Mouse (Mus musculus) kidney, embryonic 16.5 days (tissue): ENCODE measurements around the gene Svop. TPM values are rescaled to one million over a fixed set of nuclear protein-coding genes. Genes with fewer than 3 reads are reported as not detected.

Experiments
- ATAC-seq: fragments of 200-750 bp; cut with Nextera tagmentation; 2 replicates; pipeline ENCODE4 v1.8.0; 2017; ENCODE audit warnings: moderate TSS enrichment; ENCODE audit not compliant: low FRiP score, low TSS enrichment
- H3K27ac ChIP-seq: fragments of 300-500 bp; sonication (generic); 2 replicates; pipeline ENCODE4 v1.5.1; 2014; ENCODE audit warnings: low read length
- H3K27me3 ChIP-seq: fragments of 300-500 bp; sonication (generic); 2 replicates; pipeline ENCODE4 v1.6.1; 2014; ENCODE audit warnings: low read length, control low read depth, mixed read lengths; ENCODE audit not compliant: insufficient read depth
- H3K36me3 ChIP-seq: fragments of 300-500 bp; sonication (generic); 2 replicates; pipeline ENCODE4 v1.6.1; 2014; ENCODE audit warnings: low read length, control low read depth, mixed read lengths; ENCODE audit not compliant: insufficient read depth
- H3K4me1 ChIP-seq: fragments of 300-500 bp; sonication (generic); 2 replicates; pipeline ENCODE4 v1.6.1; 2014; ENCODE audit warnings: low read length, control low read depth, mixed read lengths; ENCODE audit not compliant: insufficient read depth
- H3K4me2 ChIP-seq: fragments of 300-500 bp; sonication (generic); replicated peaks from 2 replicates; pipeline ENCODE4 v1.6.1; 2014; ENCODE audit warnings: low read depth, low read length
- H3K4me3 ChIP-seq: fragments of 300-500 bp; sonication (generic); 2 replicates; pipeline ENCODE4 v1.5.1; 2014; ENCODE audit warnings: mild to moderate bottlenecking, low read length
- H3K9ac ChIP-seq: fragments of 300-500 bp; sonication (generic); replicated peaks from 2 replicates; pipeline ENCODE4 v1.6.1; 2014; ENCODE audit warnings: low read length
- H3K9me3 ChIP-seq: fragments of 300-500 bp; sonication (generic); 2 replicates; pipeline ENCODE4 v1.6.1; 2016; ENCODE audit warnings: low read length, control low read depth
- WGBS: fragments of 180-500 bp; shearing (Covaris S2); extraction: QIAGEN DNeasy Blood & Tissue Kit; methylation state at CpG from one replicate; pipeline ENCODE4 v1.1.7; 2014; 5-methylcytosine and 5-hydroxymethylcytosine counted together
- polyA plus RNA-seq: library from polyadenylated mRNA; unstranded; fragments of >200 nt; fragmentation: Nextera tagmentation; extraction: Ambion mirVana; gene quantifications from 2 replicates; pipeline ENCODE4 v1.2.1, GENCODE M21; 2015

Svop gene
- polyA plus RNA-seq, 1 experiment from 2014 or later: 0.36 TPM

GRCm38 (mm10) chr5:114115030-114115429 is 23.7 kb upstream of the Svop start:
- no peaks in the 10 kb centered on the region for H3K9me3 ChIP-seq
- no peak for ATAC-seq
- H3K4me2 ChIP-seq: no peak overlapping the region
- no peak overlapping the region for H3K27ac ChIP-seq
- no peak overlapping the region for H3K9ac ChIP-seq
- no peaks in the 10 kb centered on the region for H3K4me1 ChIP-seq
- 72% methylated on average over 5 of the region's 5 CpGs for WGBS
- no peak overlapping the region for H3K4me3 ChIP-seq
- no peaks in the 10 kb centered on the region for H3K27me3 ChIP-seq
- H3K36me3 ChIP-seq: peaks cover 64% of the 10 kb centered on the region

DNA sequence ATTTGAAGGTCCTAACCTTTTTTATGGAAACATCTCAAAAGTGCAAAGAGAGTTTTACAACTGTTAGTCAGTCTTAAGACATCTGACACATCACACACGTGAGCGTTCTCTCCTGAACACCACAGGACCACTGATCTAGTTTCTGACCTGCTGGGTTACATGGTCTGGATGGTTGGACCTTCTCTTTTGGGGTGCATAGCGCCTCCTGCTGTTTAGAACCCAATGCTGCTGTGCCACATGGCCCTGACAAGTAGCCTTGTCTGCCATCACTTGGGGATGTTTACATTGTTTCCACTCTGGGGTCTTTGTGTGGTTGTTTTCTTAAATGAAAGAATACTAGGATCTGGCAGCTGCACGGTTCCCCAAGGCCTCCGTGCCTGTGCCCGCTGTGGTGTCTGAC is 22.0 kb upstream of the Svop start:
- Histone ChIP-seq H3K27ac (no peak overlapping the region), H3K9me3 (no peaks in the 10 kb centered on the region), H3K4me2 (no peak overlapping the region), H3K4me1 (no peaks in the 10 kb centered on the region), H3K36me3 (peaks cover 75% of the 10 kb centered on the region), H3K9ac (no peak overlapping the region), H3K4me3 (no peak overlapping the region), H3K27me3 (no peaks in the 10 kb centered on the region)
- 87% methylated on average over 6 of the region's 6 CpGs for WGBS
- no peak for ATAC-seq

DNA sequence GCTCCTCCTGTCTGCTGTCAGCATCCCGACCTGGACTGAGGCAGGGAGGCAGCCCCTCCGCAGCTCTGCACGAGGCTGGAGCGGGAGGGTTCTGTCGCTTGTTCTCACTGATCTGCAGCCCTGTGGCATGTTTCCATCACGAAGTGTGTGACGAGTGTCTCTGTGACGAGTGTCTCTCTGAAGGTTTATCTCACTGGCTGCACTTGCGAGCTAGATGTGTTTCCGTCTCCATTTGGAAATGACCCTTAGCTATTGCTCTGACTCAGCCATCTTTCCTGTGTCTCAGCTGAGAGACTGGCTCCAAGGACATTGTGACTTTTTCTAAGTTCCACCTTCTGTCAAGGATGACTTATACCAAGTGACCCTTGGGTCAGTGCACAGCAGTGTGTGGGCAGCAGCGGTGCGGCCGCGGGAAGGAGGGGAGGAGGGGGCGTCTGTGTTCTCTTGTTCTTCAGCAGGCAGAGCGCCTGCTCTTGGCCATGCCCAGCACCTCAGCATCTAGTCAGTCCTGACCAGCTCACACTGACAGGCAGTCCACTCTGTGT is 15.1 kb upstream of the Svop start:
- no peak overlapping the region for H3K4me3 ChIP-seq
- H3K4me2 ChIP-seq: no peak overlapping the region
- ATAC-seq: 0 out of 2 replicates have a peak, but pooled peaks have one; percentile 12
- no peaks in the 10 kb centered on the region for H3K27me3 ChIP-seq
- 52% methylated on average over 16 of the region's 16 CpGs for WGBS
- H3K4me1 ChIP-seq: no peaks in the 10 kb centered on the region
- H3K9me3 ChIP-seq: no peaks in the 10 kb centered on the region
- no peak overlapping the region for H3K9ac ChIP-seq
- H3K36me3 ChIP-seq: peaks cover 65% of the 10 kb centered on the region
- no peak overlapping the region for H3K27ac ChIP-seq

DNA sequence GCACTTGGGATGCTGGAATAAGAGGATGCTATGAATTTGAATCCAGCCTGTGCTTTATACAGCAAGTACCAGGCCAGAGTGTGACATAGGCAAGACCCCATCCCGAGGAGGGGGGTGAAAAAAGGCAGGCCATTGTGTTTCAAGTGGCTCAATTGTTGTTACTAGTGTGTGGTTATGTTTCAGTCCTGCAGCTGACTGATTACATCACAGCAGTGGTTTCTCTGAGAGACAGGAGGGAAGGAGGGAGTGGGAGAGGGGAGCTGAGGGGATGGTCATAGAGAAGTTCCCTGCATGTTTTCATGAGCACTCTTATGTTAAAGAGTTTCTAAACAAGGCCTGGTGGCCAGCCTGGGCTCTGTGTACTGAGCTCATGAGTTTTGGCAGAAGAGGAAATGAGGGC is 11.4 kb upstream of the Svop start:
- no peak overlapping the region for H3K27ac ChIP-seq
- peaks cover 31% of the 10 kb centered on the region for H3K36me3 ChIP-seq
- H3K9me3 ChIP-seq: no peaks in the 10 kb centered on the region
- peaks cover 10% of the 10 kb centered on the region for H3K4me1 ChIP-seq
- H3K9ac ChIP-seq: no peak overlapping the region
- H3K4me3 ChIP-seq: no peak overlapping the region
- H3K4me2 ChIP-seq: no peak overlapping the region
- no peak for ATAC-seq
- H3K27me3 ChIP-seq: no peaks in the 10 kb centered on the region
- WGBS: 81% methylated on average over 1 of the region's 1 CpGs

GRCm38 (mm10) chr5:114101873-114102272 is 10.5 kb upstream of the Svop start:
- WGBS: 94% methylated on average over 4 of the region's 4 CpGs
- Histone ChIP-seq H3K4me1 (peaks cover 10% of the 10 kb centered on the region), H3K9me3 (no peaks in the 10 kb centered on the region)

GRCm38 (mm10) chr5:114100390-114101099 is 9.2 kb upstream of the Svop start:
- WGBS: 1% methylated on average over 58 of the region's 64 CpGs
- Histone ChIP-seq H3K36me3 (0 out of 2 replicates have a peak, but pooled peaks cover 15% of the 10 kb centered on the region), H3K4me2 (peak overlapping the region; percentile 83), H3K27me3 (no peaks in the 10 kb centered on the region), H3K4me3 (peak overlapping the region; percentile 75), H3K9ac (peak overlapping the region; percentile 90), H3K9me3 (no peaks in the 10 kb centered on the region), H3K4me1 (peaks cover 10% of the 10 kb centered on the region), H3K27ac (peak overlapping the region; percentile 49)
- ATAC-seq: peak; percentile 70; the same call in 1 of the 2 replicates

More at GRCm38 (mm10) chr5:114101873-114102272, 10.5 kb upstream of the Svop start:
- Histone ChIP-seq H3K4me2 (no peak overlapping the region), H3K36me3 (peaks cover 28% of the 10 kb centered on the region), H3K4me3 (no peak overlapping the region), H3K27me3 (no peaks in the 10 kb centered on the region), H3K9ac (no peak overlapping the region), H3K27ac (no peak overlapping the region)
- ATAC-seq: no peak

GRCm38 (mm10) chr5:114099709-114100389 is 8.5 kb upstream of the Svop start:
- Histone ChIP-seq H3K9ac (peak overlapping the region; percentile 90), H3K27me3 (no peaks in the 10 kb centered on the region), H3K36me3 (0 out of 2 replicates have a peak, but pooled peaks cover 15% of the 10 kb centered on the region), H3K4me3 (peak overlapping the region; percentile 75), H3K9me3 (no peaks in the 10 kb centered on the region), H3K4me1 (peaks cover 10% of the 10 kb centered on the region), H3K27ac (peak overlapping the region; percentile 49), H3K4me2 (peak overlapping the region; percentile 83)
- ATAC-seq: peak; percentile 92
- WGBS: 7% methylated on average over 37 of the region's 37 CpGs

DNA sequence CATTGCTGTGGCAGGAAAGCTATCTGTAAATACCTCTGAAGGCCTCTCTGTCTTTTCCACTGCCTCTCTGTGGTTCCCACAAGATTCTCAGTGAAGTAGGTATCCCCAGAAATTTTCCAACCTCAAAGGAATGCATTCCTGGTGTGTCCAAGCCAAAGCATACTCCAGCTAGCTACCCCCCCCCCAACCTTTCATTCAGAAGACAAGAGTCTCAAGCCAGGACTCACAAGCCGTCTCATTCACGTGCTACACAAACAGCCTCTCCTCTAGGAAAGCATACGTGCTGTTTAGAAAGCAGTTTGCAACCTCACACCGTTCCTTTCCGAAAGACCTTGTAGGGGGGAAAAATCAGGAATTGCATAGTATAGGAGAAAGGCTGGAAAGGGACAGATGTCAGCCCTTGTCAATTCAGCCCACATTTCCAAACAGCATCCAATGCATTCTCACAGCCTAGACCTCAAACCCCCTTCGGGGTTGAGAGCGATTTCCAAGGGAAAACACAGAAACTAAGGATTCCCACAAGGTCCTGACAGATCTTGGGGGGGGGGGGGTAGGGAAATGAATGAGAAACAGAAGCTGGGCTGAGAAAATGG is 853 bp downstream of the Svop start:
- Histone ChIP-seq H3K27me3 (no peaks in the 10 kb centered on the region), H3K4me3 (no peak overlapping the region), H3K4me2 (no peak overlapping the region), H3K9me3 (no peaks in the 10 kb centered on the region), H3K36me3 (no peaks in the 10 kb centered on the region), H3K27ac (no peak overlapping the region), H3K4me1 (peaks cover 7% of the 10 kb centered on the region), H3K9ac (no peak overlapping the region)
- no peak for ATAC-seq
- WGBS: 29% methylated on average over 7 of the region's 7 CpGs

DNA sequence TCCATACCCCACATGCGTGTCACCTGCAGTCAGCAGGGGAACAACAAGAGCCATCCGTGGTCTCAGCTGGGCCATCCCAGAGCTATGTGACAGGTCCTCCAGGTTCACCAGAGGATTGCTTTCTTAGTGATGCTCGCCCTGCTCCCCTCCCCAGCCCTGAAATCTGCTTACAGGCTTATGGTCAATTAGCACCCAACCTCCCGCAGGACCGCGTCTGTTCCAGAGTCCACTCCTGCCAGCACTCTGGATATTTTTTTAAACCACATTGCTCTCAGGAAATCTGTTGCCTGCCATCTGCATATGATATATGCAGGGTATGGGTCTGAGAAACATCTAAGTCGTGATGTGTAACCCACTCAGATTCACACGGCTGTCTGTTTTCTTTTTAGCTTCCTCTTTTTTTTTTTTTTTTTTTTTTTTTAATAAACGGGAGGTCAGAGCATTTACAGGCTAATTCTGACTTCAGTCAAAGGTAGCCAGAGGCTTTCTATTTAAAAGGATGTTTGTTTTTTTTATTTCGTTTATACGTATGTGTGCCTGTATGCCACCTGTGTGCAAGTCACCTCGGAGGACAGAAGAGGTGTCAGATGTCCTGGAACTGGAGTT is 3.4 kb downstream of the Svop start:
- ATAC-seq: no peak
- no peak overlapping the region for H3K4me2 ChIP-seq

More for the DNA sequence above, 3.4 kb downstream of the Svop start:
- H3K27ac ChIP-seq: no peak overlapping the region
- peaks cover 7% of the 10 kb centered on the region for H3K4me1 ChIP-seq
- no peak overlapping the region for H3K4me3 ChIP-seq
- no peaks in the 10 kb centered on the region for H3K36me3 ChIP-seq
- no peak overlapping the region for H3K9ac ChIP-seq
- no peaks in the 10 kb centered on the region for H3K9me3 ChIP-seq
- no peaks in the 10 kb centered on the region for H3K27me3 ChIP-seq
- WGBS: 65% methylated on average over 12 of the region's 12 CpGs
